Mouse (Mus musculus): ENCODE data around the gene Orc2. TPM values are rescaled to one million over a fixed set of nuclear protein-coding genes. Genes with fewer than 3 reads are reported as not detected.

Gene Orc2
- polyA plus RNA-seq, 1 experiment from 2014 or later: 12.9 TPM

DNA sequence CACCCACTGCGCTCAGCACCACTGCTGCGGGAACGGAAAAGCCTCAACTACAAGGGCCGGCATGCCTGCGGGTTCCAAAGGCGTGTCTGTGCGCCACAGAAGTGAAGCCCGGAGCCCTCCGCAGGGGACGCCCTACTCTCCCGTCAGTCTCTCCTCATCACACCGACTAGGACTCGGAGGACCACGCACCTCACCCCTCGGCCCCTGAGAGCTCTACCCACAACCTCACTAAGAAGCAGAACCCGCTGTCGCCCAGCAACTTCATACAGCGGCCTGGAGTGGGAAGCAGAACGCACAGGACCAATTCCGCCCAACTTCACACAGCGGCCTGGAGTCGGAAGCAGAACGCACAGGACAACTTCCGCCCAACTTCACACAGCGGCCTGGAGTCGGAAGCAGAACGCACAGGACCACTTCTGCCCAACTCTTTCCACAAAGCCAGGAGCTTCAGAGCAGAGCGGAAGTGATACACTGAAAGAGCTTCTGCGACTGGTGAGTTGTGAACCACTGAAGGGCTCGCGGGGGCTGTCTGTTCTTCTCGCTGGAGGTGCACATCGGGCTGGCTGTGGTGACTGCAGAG lies 59.7 kb downstream of the Orc2 start, which contains the start of the genes Nif3l1 and Ppil3:
Gene Nif3l1 (plus strand): TSS at position 9 of the 580 bp plus-strand sequence.
Gene Ppil3 (minus strand): TSS at position 344 of the 580 bp plus-strand sequence.
- H3K9ac ChIP-seq (replicated peaks): peak within 1 kb of the TSS; percentile 85
- TF ChIP-seq EP300 (IDR thresholded peaks at IDR 0.05; ENCODE audit: low read depth) (no peak), CTCF (IDR thresholded peaks at IDR 0.05; ENCODE audit: low read depth) (peak; percentile 41; the same call in 1 of the 2 replicates)
- H3K9me3 ChIP-seq (ENCODE audit: low read length): no peaks in the 10 kb centered on the region
- peak within 1 kb of the TSS; percentile 80 for H3K4me3 ChIP-seq (ENCODE audit: low read depth, low read length)
- peak; percentile 96 for ATAC-seq
- H3K27me3 ChIP-seq (ENCODE audit: insufficient read depth, low read length): no peaks in the 10 kb centered on the region
- peaks cover 19% of the 10 kb centered on the region for H3K4me1 ChIP-seq (ENCODE audit: insufficient read depth)
- under 1% methylated on average over 33 of the region's 33 CpGs for WGBS (ENCODE audit: insufficient replicate concordance)
- peak within 1 kb of the TSS; percentile 81 for H3K4me2 ChIP-seq (ENCODE audit: low read depth, low read length)
- peak within 1 kb of the TSS; percentile 93 for H3K27ac ChIP-seq (ENCODE audit: low read depth)
- peaks cover 17% of the 10 kb centered on the region; the same call in 1 of the 2 replicates for H3K36me3 ChIP-seq (replicated peaks; ENCODE audit: insufficient read depth, low read length)
- peak; percentile 86 for DNase-seq

DNA sequence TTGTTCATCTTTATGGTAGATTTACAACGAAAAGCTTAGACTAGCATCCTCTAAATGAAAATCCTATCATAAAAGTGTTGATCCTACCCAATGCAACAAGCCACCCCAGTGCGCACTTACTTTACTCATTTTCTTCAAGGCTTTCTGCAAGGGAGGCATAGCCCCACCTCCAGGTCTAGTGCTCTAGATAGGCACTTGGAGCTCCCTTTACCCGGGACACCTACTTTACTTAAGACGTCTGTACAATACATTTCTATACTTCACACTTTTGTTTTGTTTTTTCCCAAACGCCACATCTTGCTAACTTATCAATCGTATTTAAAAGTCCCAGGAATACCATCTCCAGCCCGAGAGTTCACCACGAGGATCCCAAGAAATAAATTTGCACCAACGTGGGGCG lies 60.2 kb downstream of the Orc2 start:
- ATAC-seq (no peak), DNase-seq (no peak)
- WGBS (ENCODE audit: insufficient replicate concordance): 10% methylated on average over 10 of the region's 10 CpGs
- H3K4me3 ChIP-seq (ENCODE audit: low read depth, low read length): peak overlapping the region; percentile 80
- peaks cover 16% of the 10 kb centered on the region; the same call in 1 of the 2 replicates for H3K36me3 ChIP-seq (replicated peaks; ENCODE audit: insufficient read depth, low read length)
- H3K27me3 ChIP-seq (ENCODE audit: insufficient read depth, low read length): no peaks in the 10 kb centered on the region
- peak overlapping the region; percentile 93 for H3K27ac ChIP-seq (ENCODE audit: low read depth)
- H3K4me1 ChIP-seq (ENCODE audit: insufficient read depth): peaks cover 19% of the 10 kb centered on the region
- peak overlapping the region; percentile 85 for H3K9ac ChIP-seq (replicated peaks)
- H3K4me2 ChIP-seq (ENCODE audit: low read depth, low read length): peak overlapping the region; percentile 81
- TF ChIP-seq EP300 (IDR thresholded peaks at IDR 0.05; ENCODE audit: low read depth) (no peak), CTCF (IDR thresholded peaks at IDR 0.05; ENCODE audit: low read depth) (no peak)
- no peaks in the 10 kb centered on the region for H3K9me3 ChIP-seq (ENCODE audit: low read length)

DNA sequence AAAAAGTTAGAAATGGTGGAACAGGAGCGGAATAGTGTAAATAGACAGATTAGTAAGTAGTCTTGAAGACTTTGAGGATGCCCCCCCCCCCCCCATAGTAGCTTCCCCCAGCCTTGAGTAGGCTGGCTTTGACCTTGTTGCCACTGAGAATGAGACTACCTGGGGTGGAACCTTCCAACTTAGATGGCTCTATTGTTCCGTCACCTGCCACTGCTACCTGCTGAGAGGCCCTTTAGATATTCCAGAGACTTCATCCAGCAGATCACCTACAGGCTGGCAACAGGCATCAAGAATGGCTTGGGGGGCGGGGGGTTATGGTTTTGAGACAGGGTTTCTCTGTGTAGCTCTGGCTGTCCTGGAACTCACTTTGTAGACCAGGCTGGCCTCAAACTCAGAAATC lies 80.4 kb downstream of the Orc2 start:
- H3K4me2 ChIP-seq (ENCODE audit: low read depth, low read length): no peak overlapping the region
- H3K4me1 ChIP-seq (ENCODE audit: insufficient read depth): peaks cover 8% of the 10 kb centered on the region
- H3K9ac ChIP-seq (replicated peaks): no peak overlapping the region
- H3K27me3 ChIP-seq (ENCODE audit: insufficient read depth, low read length): no peaks in the 10 kb centered on the region
- TF ChIP-seq CTCF (IDR thresholded peaks at IDR 0.05; ENCODE audit: low read depth) (no peak), EP300 (IDR thresholded peaks at IDR 0.05; ENCODE audit: low read depth) (no peak)
- H3K4me3 ChIP-seq (ENCODE audit: low read depth, low read length): no peak overlapping the region
- peaks cover 18% of the 10 kb centered on the region for H3K36me3 ChIP-seq (replicated peaks; ENCODE audit: insufficient read depth, low read length)
- ATAC-seq (no peak), DNase-seq (no peak)
- H3K27ac ChIP-seq (ENCODE audit: low read depth): no peak overlapping the region
- 90% methylated on average over 3 of the region's 3 CpGs for WGBS (ENCODE audit: insufficient replicate concordance)
- no peaks in the 10 kb centered on the region for H3K9me3 ChIP-seq (ENCODE audit: low read length)

DNA sequence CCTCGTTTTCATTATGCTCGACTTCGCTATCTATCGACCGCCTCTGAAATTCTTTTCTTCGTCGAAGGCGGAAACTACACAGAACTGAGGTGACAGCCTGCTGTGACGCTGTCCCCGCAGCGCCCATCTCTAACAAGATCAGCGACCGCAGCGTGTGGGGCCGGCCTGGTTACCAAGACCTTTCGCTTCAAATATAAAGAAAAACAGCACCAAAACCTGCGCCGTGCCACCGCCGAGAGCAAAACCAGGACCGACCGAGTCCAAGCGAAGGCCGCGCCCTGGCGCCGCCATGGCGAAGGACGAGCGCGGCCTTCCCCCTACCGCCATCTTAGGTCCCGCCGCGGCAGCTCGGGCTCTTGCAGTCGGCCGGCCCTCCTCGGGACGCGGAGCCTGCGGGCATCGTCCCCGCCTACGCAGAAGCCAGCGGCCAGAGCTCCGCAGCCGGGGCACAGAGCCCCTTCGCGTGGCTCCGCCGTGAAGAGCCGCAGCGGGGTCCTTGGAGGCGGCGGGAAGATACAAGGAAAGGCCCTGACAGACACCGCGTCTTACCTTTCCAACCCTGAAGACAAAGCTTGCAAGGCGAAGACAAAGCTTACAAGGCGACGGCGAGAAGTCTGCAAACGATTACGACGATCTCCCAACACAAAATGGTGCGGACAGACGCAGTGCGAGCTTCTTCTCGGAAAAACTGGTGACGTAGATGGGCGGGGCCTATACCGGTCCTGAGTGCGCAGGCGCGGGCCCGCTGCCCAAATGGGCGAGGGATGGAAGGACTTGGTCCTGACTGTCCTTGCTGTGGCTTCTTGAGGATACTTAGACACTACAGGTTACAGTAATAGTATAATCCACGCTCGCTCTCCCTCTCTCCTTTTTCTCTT lies 81.3 kb downstream of the Orc2 start, which contains the start of gene Clk1:
Gene Clk1 (minus strand): TSS at position 696 of the 878 bp plus-strand sequence.
- H3K27me3 ChIP-seq (ENCODE audit: insufficient read depth, low read length): no peaks in the 10 kb centered on the region
- H3K4me2 ChIP-seq (ENCODE audit: low read depth, low read length): peak within 1 kb of the TSS; percentile 80
- peak; percentile 97 for DNase-seq
- H3K36me3 ChIP-seq (replicated peaks; ENCODE audit: insufficient read depth, low read length): peaks cover 27% of the 10 kb centered on the region
- peak within 1 kb of the TSS; percentile 100 for H3K9ac ChIP-seq (replicated peaks)
- H3K4me3 ChIP-seq (ENCODE audit: low read depth, low read length): peak within 1 kb of the TSS; percentile 93
- ATAC-seq: peak; percentile 88
- no peaks in the 10 kb centered on the region for H3K9me3 ChIP-seq (ENCODE audit: low read length)
- peaks cover 8% of the 10 kb centered on the region for H3K4me1 ChIP-seq (ENCODE audit: insufficient read depth)
- no peak; the same call in 1 of the 2 replicates for TF ChIP-seq CTCF (IDR thresholded peaks at IDR 0.05; ENCODE audit: low read depth)
- TF ChIP-seq EP300 (IDR thresholded peaks at IDR 0.05; ENCODE audit: low read depth): no peak
- WGBS (ENCODE audit: insufficient replicate concordance): 1% methylated on average over 79 of the region's 79 CpGs
- peak within 1 kb of the TSS; percentile 100 for H3K27ac ChIP-seq (ENCODE audit: low read depth)

DNA sequence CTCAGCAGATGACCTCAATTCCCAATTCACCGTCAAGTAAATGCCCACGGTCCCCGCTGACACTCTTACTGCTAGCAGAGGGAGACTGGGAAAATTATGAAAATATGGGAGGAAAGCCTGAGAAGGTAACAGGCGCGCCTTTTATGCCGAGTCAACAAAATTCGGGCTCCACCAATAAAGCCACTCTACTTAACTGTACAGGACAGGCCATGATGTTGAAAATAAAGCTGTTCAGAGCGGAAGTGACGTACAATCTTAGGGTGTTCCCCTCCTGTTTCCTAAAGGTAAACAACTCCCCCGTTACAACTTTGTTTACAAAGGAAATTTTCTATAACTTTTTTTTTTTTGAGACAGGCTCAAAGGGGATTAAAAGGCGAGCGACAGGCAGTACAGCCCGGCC lies 82.0 kb downstream of the Orc2 start:
- H3K4me1 ChIP-seq (ENCODE audit: insufficient read depth): peaks cover 8% of the 10 kb centered on the region
- 2% methylated on average over 13 of the region's 13 CpGs for WGBS (ENCODE audit: insufficient replicate concordance)
- no peaks in the 10 kb centered on the region for H3K27me3 ChIP-seq (ENCODE audit: insufficient read depth, low read length)
- H3K36me3 ChIP-seq (replicated peaks; ENCODE audit: insufficient read depth, low read length): peaks cover 34% of the 10 kb centered on the region
- TF ChIP-seq EP300 (IDR thresholded peaks at IDR 0.05; ENCODE audit: low read depth) (no peak), CTCF (IDR thresholded peaks at IDR 0.05; ENCODE audit: low read depth) (no peak)
- H3K4me3 ChIP-seq (ENCODE audit: low read depth, low read length): peak overlapping the region; percentile 93
- H3K9me3 ChIP-seq (ENCODE audit: low read length): no peaks in the 10 kb centered on the region
- peak overlapping the region; percentile 100 for H3K9ac ChIP-seq (replicated peaks)
- peak; percentile 79 for ATAC-seq
- peak overlapping the region; percentile 100 for H3K27ac ChIP-seq (ENCODE audit: low read depth)
- DNase-seq: peak; percentile 53
- H3K4me2 ChIP-seq (ENCODE audit: low read depth, low read length): peak overlapping the region; percentile 80

DNA sequence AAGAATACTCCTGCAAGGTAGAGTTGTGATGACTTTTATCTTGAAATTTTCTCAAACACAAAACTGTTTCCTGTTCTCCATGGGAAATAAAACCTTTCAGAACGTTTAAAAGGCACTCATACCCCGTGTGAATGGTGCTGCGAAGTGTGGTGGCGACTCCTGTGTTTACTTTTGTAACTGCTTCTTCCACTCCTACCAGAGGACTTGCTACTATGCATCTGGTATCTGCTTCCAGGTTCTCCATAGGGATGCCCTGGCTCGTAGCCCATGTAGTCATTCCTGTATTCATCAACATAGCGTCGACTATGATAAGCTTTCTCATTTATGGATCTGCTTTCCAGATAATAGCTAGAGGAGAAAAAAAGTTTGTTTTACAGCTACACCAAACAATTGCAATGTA lies 83.9 kb downstream of the Orc2 start:
- Histone ChIP-seq H3K4me3 (ENCODE audit: low read depth, low read length) (no peak overlapping the region), H3K36me3 (replicated peaks; ENCODE audit: insufficient read depth, low read length) (peaks cover 52% of the 10 kb centered on the region), H3K27me3 (ENCODE audit: insufficient read depth, low read length) (no peaks in the 10 kb centered on the region), H3K9ac (replicated peaks) (no peak overlapping the region), H3K4me1 (ENCODE audit: insufficient read depth) (peaks cover 8% of the 10 kb centered on the region), H3K4me2 (ENCODE audit: low read depth, low read length) (peak overlapping the region; percentile 80), H3K27ac (ENCODE audit: low read depth) (no peak overlapping the region), H3K9me3 (ENCODE audit: low read length) (no peaks in the 10 kb centered on the region)
- TF ChIP-seq EP300 (IDR thresholded peaks at IDR 0.05; ENCODE audit: low read depth): no peak
- no peak for TF ChIP-seq CTCF (IDR thresholded peaks at IDR 0.05; ENCODE audit: low read depth)
- no peak for ATAC-seq
- DNase-seq: no peak
- 46% methylated on average over 7 of the region's 7 CpGs for WGBS (ENCODE audit: insufficient replicate concordance)
